ENCODE assay signal across 9 mouse cellular contexts in genomic region chr2:15040326-15040725, GRCm38 (mm10). TPM values are rescaled to one million over a fixed set of nuclear protein-coding genes. Genes with fewer than 3 reads are reported as not detected.
DNase-seq lines count a peak whose midpoint lies in the region; ATAC-seq and TF ChIP-seq lines count a peak whose summit lies in the region.
"Had no signal": no experiment of that assay in that cellular context is flagged by ENCODE, and none has a peak within 500 bp of the region (broad histone marks: within the 10 kb centered on the region; RNA-seq: fewer than 3 reads in every experiment).

No protein-coding gene starts in this region.

- H3K4me1 ChIP-seq in hindbrain, embryonic 12.5 days = no peaks in the 10 kb centered on the region

- ATAC-seq in hindbrain, embryonic 12.5 days (ENCODE audit: low FRiP score) = no peak

- DNase-seq in adrenal gland, adult 2 months = peak; percentile 21
- DNase-seq in adrenal gland, adult 8-10 months = no peak
- DNase-seq in left cerebral cortex, adult 2 months (ENCODE audit: extremely low spot score in 1 of 2, low spot score in 2 of 2) = no peak
- no peak for DNase-seq in left cerebral cortex, adult 11 months (ENCODE audit: low spot score)
- peak; percentile 41 for DNase-seq in embryo, embryonic 10.5 days (ENCODE audit: low spot score)
- DNase-seq in right cerebral cortex, postnatal 14 days = peak; percentile 18
- no peak for DNase-seq in urinary bladder, adult 18-20 months (ENCODE audit: low spot score in 2 of 2)

- no peak overlapping the region for H3K9ac ChIP-seq in hindbrain, embryonic 12.5 days

- H3K4me2 ChIP-seq in hindbrain, embryonic 12.5 days (replicated peaks) = no peak overlapping the region

- no peak overlapping the region for H3K27ac ChIP-seq in left cerebral cortex, adult 2 months
- no peak overlapping the region for H3K27ac ChIP-seq in hindbrain, embryonic 12.5 days

- no peak overlapping the region for H3K4me3 ChIP-seq in left cerebral cortex, adult 2 months
- H3K4me3 ChIP-seq in hindbrain, embryonic 12.5 days = no peak overlapping the region
- H3K4me3 ChIP-seq: erythroblast, embryonic 14.5 days had no signal

- 60% methylated on average over 5 of the region's 5 CpGs for WGBS in hindbrain, embryonic 12.5 days

- no peaks in the 10 kb centered on the region for H3K27me3 ChIP-seq in hindbrain, embryonic 12.5 days

- intact Hi-C loops in left cerebral cortex, adult 2 months (cut with DNase I) = loop anchor here (10.0 kb wide), 1 partner anchor 296 kb away; no protein-coding TSS in a partner anchor

- 0 out of 2 replicates have a peak, but pooled peaks cover 7% of the 10 kb centered on the region for H3K36me3 ChIP-seq in hindbrain, embryonic 12.5 days

- no peaks in the 10 kb centered on the region for H3K9me3 ChIP-seq in hindbrain, embryonic 12.5 days (replicated peaks)

- TF ChIP-seq CTCF in left cerebral cortex, adult 2 months (IDR thresholded peaks at IDR 0.05) = peak; percentile 43

RNA-seq across cellular contexts. Expression of gene Arl5b, which starts 8.9 kb away (rescaled TPM):
- 10 to 100 TPM; 23.5 to 24.8 TPM for total RNA-seq in adrenal gland, adult 2 months (2021)
- polyA plus RNA-seq in adrenal gland, adult 2 months (2012; rRNA removed) = 1.9 and 3.7 TPM in 2 replicates
- total RNA-seq in adrenal gland, adult 8-10 months (2022) = 10 to 100 TPM; 23.2 to 32.9 (median 28.0) TPM
- total RNA-seq in left cerebral cortex, adult 2 months (2021) = 10 to 100 TPM; 23.5 to 37.7 TPM
- 58.1 and 58.7 TPM in 2 replicates for polyA plus RNA-seq in hindbrain, embryonic 12.5 days (2016; fragmentation: Nextera tagmentation; extraction: Ambion mirVana)

RNA-seq across cellular contexts. Expression of gene Nsun6, which starts 14.5 kb away (rescaled TPM):
- total RNA-seq in adrenal gland, adult 2 months (2021) = 1 to 10 TPM; 7.2 to 7.9 TPM
- polyA plus RNA-seq in adrenal gland, adult 2 months (2012; rRNA removed) = 1.1 and 1.8 TPM in 2 replicates
- total RNA-seq in adrenal gland, adult 8-10 months (2022) = 10 to 100 TPM in 3 of 4 experiments, 1 to 10 TPM in 1; 7.1 to 21.0 (median 12.9) TPM
- 10 to 100 TPM; 12.9 to 14.6 TPM for total RNA-seq in left cerebral cortex, adult 2 months (2021)
- polyA plus RNA-seq in hindbrain, embryonic 12.5 days (2016; fragmentation: Nextera tagmentation; extraction: Ambion mirVana) = 14.2 and 16.1 TPM in 2 replicates
- polyA plus RNA-seq: erythroblast, embryonic 14.5 days had no signal

Comparison
In these comparisons a context has a peak if more than half of its experiments do, and no peak if none do; other contexts are left out.
1. DNase-seq: peak in adrenal gland, adult 2 months (single experiment), embryo, embryonic 10.5 days (single experiment) and right cerebral cortex, postnatal 14 days (single experiment); none in adrenal gland, adult 8-10 months (single experiment), left cerebral cortex, adult 2 months (0 of 2), left cerebral cortex, adult 11 months (single experiment) and urinary bladder, adult 18-20 months (0 of 2).